Mouse (Mus musculus) c-Kit-negative CD71-positive TER-119-positive erythroid progenitor cells, embryonic 14.5 days (primary cell): ENCODE results near the gene Col2a1.

Experiments used
- DNase-seq: peaks from one replicate; pipeline ENCODE4 v3.0.0-alpha.2; 2013; ENCODE audit warnings: low read depth, low spot score

Col2a1 gene

GRCm38 (mm10) chr15:97963989-97964835 lies 40.3 kb downstream of the Col2a1 start, which contains the start of gene Tmem106c:
Gene Tmem106c, plus strand, starts transcription at chr15:97964200.
- peak; percentile 81 for DNase-seq

DNA sequence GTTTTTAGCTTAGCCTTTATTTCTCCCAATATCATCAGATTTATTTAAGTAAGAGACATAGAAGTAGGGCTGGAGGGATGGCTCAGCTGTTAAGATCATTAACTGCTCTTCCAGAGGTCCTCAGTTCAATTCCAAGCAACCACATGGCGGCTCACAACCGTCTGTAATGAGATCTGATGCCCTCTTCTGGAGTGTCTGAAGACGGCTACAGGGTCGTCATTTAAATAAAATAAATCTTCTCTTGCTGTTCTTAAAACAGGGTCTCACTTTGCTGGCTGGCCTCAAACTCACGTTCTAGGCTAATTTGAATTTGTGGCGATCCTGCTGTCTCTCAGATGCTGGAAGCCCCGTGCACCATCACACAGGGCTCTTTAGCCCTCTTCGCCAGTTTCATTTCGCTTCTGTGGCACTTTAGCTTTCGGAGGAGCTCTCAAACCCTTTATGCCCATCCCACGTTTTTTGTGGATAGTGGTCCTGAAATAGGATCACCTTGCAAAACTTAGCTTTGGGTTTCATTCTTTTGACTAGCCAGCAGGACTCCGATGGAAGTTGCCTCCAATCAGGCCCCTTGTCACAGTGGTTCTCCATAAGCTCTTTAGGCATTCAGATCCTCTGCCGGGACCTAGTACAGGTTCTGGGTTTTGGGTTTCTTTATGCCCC lies 41.0 kb downstream of the Col2a1 start:
- DNase-seq = no peak

DNA sequence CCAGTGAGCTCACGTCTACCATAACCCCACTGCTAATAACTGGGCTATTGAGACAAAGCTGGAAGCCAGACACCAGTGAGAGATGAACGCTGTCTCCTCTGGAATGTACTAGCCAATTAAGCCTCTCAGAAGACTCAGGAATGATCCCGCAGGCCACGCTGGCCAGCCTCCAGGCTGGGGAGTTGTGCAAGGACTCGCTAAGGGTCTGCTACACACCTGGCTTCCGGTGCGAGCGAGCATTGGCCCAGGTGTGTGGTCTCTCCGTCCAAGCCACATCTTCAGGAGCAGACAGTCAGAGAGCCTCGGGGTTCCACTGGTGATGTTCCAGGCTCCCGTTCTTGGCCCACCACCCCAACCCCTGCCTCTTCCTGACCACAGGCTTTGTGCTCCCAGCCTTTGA lies 48.1 kb downstream of the Col2a1 start:
- DNase-seq = no peak

DNA sequence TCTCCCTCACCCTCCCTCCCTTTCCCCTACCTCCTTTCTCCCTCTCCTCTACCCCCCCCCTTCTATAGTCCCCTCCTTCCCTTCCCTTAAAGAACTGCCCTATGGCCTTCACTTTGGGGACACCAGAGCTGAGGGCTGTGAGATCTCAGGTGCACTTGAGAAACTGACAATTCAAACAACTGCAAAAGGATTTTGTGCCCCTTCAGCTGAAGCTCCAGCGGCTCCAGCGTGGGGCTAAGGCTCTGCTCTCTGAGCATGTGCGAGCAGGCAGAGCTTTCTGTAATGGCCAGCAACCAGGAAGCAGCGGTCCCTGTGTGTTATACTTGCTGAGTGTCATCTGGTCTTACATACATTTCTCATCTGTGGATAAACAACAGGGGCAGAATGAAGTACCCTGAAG lies 48.8 kb downstream of the Col2a1 start:
- no peak for DNase-seq

DNA sequence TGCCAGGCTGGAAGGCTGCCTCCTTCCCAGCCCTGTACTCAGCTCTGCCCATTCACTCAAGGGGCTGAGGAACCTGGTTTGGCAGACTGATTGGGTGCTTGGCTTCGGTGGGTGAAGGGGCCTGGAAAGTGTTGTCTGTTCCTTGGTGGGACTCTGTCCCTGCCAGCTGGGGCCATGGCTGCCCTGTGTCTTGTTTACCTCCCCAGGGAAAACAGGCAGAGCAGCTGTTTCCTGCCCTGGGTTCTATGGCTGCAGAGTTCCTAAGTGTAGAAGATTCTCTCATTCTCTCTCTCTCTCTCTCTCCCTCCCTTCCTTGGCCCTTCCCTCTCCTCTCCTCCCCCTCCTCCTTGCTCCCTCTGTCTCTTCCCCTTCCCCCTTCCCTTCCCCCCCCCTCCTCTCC lies 49.2 kb downstream of the Col2a1 start:
- no peak for DNase-seq

DNA sequence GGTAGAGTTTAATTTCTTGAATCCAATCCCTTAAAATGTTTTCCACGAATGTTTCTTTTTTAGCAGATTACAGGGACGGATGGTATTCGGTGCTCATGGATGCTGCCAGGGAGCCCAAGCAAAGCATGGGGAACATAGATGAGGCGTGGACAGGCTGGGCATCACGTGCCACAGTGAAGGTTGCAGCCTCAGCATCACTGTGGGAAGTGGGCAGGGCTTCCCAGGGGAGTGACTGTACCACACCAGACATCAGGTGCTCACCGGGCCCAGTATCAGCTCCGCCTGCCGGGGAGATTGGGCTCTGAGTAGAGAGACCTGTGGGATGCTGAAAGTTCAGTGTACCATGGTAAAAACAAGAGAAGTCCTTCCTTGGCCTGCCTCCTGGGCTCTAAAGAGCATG lies 49.8 kb downstream of the Col2a1 start:
- no peak for DNase-seq

DNA sequence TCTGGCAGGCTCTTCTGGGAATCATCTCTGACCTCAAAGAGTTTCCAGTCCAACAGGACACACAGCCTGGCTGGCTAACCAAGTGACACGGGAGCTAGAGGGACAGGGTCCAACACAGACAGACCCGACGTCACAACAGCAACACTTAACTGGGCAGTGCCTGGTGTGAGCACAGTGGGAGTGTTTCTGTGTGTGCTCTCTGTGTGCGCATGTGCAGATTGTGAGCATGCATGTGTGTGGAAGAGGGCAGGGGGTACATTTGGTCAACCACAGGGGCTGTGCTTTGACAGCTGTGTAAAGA lies 51.7 kb downstream of the Col2a1 start:
- DNase-seq = no peak

DNA sequence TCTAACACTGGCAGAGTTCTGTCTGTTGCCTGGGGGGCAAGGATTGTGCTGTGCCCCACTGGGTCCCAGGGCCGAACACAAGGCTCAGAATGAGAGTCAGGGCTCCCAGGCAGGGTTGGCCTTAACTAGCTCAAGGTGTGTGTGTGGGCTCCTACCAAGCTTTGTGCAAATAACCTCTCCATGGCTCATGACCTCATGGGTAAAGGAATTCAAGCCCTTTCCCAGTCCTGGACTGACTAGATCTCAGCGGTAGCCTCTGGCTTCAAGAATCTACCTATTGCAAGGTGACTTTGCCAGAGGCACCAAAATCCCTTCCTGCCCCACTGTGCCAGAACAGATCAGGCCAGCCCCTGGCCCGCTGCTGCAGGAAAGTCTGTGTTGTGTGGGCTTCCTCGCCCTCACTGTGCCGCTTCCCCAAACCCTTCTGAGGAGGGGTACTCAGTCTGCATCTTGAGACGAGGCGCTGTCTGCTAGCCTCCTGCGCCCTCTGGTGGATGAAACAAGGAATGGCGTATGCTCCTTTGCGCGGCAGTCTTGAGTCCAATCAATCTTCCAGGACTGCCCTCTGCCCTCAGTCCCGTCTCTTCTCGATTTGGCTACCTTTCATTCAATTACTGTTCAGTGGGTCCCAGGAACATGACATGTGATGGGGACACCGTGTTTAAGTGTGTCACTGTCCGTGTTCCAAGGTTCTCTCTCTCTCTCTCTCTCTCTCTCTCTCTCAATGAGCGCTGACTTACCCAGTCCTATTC lies 52.2 kb downstream of the Col2a1 start:
- peak; percentile 24 for DNase-seq

DNA sequence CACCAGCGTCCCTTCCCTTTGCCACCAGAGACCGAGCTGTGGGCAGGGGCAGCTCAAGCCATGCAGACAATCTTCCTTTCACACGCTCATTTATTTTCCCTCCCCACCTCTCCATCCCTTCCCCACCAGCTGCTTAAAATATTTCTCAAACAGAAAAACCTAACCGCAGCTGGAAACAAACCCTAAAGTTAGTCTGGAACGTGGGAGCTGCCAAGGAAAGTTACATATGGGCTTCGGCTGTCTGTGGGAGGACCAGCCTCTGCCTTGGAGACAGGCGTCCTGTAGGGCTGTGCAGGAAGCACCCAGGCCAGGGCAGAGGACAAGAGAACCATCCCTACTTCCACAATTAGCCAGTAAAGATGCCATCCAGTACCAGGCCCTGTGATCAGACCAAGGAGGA lies 54.3 kb downstream of the Col2a1 start:
- DNase-seq = no peak

DNA sequence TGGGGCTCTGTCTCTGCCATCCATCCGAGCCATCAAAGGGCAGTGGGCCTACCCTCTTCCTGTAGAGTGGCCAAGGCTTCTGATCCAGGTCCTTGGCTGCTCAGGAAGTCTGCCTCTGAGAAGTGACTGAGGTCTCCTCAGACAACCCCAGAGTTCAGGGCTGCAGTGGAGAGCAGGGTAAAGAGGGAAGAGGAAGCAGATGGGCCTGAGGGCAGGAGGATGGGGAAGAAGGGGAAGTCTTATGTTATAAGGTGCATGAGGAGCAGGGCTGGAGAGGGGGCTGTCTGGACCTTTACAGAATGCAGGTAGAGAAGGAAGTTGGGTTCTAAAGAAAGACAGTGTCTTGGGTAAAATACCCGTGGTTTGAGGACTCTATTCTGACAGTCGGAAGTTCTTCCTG lies 54.8 kb downstream of the Col2a1 start:
- DNase-seq = no peak

DNA sequence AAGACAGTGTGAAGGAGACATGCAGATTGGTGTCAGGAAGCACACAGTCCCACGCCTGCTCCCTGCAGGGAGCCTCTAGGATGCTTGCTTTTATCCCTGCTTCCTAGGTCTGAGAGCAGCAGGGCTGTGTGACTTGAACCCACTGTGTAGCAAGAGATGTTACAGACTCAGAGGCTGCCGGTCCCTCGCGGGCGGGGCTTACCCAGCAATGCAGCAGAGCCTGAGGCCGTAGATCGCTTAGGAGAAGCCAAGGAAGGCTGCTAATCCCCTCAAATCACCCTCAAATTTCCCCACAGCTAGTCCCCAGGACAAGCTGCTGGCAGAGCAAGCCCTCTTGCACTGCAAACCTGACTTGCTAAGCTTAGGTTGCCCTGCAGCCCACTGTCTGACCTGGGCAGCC lies 55.8 kb downstream of the Col2a1 start:
- DNase-seq = no peak

DNA sequence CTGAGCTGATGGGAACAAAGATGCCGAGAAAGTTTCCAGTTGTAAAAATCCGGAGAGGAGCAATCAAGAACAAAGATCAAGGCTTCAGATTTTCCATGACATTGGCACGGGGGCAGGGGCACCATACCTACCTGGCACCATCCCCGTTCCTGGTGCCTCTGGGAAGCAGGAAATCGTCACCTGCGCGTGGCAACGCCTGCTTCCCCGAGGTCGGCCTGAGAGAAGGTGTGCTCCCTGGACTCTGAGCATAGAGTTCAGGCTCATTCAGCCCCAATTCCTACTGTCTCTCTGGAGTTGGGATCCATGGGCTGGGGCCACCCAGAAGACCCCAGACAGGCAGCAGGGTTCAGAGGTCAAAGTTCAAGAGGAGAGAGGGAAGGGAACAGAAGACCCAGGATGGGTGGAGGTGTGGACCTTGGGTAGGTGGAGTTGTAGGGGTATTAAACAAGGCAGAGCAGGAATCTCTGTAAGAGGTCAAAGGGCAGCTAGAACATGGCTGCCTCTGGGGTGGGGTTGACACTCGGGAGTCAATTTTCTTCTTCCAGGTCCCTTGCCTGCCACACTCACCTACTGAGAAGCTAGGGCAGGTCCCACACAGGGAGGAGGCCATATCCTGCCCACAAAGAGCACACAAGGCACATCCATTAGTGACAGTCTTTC lies 58.7 kb downstream of the Col2a1 start:
- no peak for DNase-seq

GRCm38 (mm10) chr15:97944919-97945574 lies 59.4 kb downstream of the Col2a1 start:
- DNase-seq = no peak

DNA sequence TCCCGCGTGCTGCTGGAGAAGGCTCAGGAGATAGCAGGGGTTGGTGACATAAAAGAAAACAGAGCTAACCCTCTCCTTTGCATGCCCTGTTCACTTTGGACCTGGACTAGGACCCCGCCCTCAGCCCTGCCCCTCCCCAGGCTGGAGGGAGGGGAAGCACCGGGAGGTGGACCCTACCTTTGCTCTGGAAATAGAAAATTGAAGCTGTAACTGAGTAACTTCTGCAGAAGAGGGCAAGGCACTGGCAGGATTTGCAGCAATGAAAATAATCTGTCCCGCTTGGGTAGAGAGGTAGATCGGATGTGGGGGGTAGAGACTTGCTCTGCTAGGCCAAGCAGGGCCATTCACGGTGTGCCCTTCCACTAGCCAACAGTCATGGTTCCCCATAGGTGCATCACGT lies 61.1 kb downstream of the Col2a1 start:
- no peak for DNase-seq

GRCm38 (mm10) chr15:97942538-97942937 lies 62.0 kb downstream of the Col2a1 start:
- no peak for DNase-seq

DNA sequence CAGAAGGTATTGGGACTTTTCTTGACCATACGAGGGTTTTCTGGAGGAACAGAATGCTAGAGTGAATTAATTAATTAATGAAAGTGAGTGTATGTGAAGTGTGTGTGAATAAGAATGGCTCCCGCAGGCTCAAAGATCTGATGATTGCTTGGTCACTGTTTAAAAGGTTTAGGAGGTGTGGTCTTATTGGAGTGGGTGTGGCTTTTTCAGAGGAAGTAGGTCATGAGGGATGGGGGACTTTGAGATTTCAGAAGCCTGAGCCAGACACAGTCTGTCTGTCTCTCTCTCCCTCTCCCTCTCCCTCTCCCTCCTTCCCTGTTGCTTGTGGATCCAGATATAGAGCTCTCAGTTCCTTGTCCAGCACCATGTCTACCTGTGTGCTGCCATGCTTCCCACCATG lies 63.2 kb downstream of the Col2a1 start:
- no peak for DNase-seq

DNA sequence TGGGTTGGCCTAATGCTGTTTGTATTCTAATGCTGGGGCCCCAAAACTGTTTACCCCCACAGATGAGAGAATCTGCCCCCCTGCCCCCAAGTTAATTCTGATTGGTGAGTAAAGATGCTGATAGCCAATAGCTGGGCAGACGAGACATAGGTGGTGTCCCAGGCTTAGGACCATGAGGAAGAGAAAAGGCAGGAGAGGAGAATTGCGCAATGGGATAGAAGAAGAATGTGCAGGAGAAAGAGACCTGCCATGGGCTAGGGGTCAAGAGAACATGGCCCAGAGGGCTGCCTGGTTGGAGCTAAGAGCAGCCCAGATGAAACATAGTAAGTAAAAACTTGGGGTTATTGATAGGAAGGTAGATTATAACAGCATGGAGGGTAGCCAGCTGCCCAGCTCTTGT lies 64.4 kb downstream of the Col2a1 start:
- DNase-seq = no peak

GRCm38 (mm10) chr15:97938580-97938979 lies 65.9 kb downstream of the Col2a1 start:
- no peak for DNase-seq

DNA sequence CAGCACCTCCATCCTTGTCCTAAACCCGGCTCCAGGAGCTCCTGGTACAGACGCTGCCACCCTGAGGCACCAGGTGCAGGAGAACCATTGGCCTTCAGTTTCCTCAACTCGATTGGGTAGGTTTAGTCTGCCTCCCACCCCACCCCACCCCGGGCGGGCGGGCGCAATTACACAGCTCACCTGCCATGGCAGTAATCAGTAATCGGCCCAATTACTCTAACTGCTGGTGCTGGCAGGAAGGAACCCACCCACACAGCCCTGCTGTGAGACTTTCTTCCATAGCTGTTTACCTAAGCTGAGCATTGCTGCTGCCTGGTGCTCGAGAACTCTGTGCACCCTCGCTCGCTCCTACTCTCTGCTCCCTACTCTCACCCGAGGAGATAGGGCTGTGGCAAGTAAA lies 72.1 kb downstream of the Col2a1 start:
- DNase-seq = no peak

DNA sequence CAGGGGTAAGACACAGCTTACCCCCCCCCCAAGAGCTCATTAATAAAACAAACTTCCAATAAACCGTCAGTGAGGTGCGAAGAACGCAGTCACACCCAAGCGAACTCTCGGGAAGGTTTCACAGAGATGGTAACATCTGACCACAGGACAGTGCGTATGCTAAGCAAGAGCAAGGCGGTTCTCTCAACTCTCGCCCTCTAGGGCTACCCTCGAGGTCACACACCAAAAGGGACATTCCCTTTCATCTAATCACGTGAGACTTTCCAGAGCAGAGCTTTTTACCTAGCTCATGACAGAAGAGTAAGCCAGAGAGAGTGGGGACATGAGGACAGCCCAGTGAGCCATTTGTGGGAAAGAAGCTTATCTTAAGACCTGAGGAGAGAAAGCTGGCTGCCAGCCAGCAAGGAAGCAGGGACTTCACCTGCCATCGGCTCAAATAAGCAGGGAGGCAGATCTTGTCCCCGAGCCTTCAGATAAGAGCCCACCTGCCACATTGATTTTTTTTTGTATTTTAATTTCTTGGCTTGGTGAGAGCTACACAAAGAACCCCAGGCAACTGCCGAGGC lies 75.2 kb downstream of the Col2a1 start:
- no peak for DNase-seq

DNA sequence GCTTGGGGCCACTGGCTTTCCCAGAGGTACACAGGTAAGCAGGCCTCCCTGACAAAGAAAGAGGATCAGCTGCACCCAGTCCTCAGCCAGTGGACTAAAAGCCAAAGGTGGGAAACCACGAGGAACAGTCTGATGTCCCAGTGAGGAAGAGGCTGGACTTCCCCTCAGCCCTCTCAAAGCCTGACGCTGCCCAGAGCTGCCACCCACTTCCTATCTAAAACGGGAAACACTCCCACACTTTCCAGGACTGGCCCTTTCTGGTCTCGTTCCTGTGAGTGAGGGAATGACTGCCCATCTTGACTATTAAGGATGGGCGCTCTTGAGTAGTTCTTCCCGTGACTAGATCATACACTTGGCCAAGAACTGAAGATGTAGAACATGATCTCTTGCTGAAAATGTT lies 76.7 kb downstream of the Col2a1 start:
- DNase-seq = no peak
